Mouse (Mus musculus): ENCODE data around the gene Lrwd1.

DNA sequence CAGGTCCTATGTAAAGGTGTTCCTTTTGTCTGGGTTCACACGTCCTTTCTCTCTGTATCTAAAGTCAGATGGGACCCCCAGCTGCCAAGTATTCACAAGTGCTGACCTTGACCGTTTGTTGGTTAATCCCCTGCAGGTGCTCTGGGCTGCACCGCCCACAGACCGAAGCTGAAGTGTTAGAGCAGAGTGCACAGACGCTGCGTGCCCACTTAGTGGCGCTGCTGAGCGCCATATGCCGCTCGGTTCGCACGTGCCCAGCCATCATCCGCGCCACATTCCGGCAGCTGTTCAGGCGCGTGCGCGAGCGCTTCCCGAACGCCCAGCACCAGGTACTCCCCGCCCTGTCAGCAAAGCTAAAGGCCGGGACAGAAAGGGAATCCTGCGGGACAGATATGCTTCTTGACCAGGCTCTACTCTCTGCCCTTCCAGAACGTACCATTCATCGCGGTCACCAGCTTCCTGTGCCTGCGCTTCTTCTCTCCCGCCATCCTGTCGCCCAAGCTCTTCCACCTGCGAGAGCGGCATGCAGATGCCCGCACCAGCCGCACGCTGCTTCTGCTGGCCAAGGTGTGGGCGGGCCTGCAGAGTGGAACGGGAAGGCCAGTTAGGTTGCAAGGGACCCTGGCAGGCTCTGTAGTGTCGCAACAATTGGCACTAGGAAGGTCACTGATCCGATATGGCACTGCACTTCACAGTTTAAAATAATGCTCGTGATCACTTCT lies 33.6 kb downstream of the Lrwd1 start:
- TF ChIP-seq CTCF (IDR thresholded peaks at IDR 0.05; ENCODE audit: control insufficient read depth, insufficient read depth, insufficient read length) (no peak), MYOD1 (IDR thresholded peaks at IDR 0.05; ENCODE audit: control insufficient read depth, insufficient read length, low read depth) (no peak), MAX (IDR thresholded peaks at IDR 0.05) (no peak), CEBPB (IDR thresholded peaks at IDR 0.05; ENCODE audit: low read depth) (no peak), USF1 (IDR thresholded peaks at IDR 0.05; ENCODE audit: low read depth) (no peak)

Data from C2C12 (cell line).